Mouse (Mus musculus): ENCODE measurements around the gene Dip2c. TPM values are rescaled to one million over a fixed set of nuclear protein-coding genes. Genes with fewer than 3 reads are reported as not detected.

Gene Dip2c
- polyA plus RNA-seq, 1 experiment, result 29.9 TPM

- no peak for DNase-seq (ENCODE audit: extremely low spot score in 1 of 2, low spot score in 1 of 2)
These were observed 376.7 kb downstream of the Dip2c start for GRCm38 (mm10) chr13:9653018-9653417.

- no peak for DNase-seq (ENCODE audit: extremely low spot score in 1 of 2, low spot score in 1 of 2)
These were observed 380.3 kb downstream of the Dip2c start for GRCm38 (mm10) chr13:9656613-9657012.

- no peak for DNase-seq (ENCODE audit: extremely low spot score in 1 of 2, low spot score in 1 of 2)
These were observed 384.4 kb downstream of the Dip2c start for GRCm38 (mm10) chr13:9660711-9661110.

GRCm38 (mm10) chr13:9663593-9663992 lies 387.3 kb downstream of the Dip2c start:
- DNase-seq (ENCODE audit: extremely low spot score in 1 of 2, low spot score in 1 of 2), result no peak

GRCm38 (mm10) chr13:9667954-9668496 lies 391.7 kb downstream of the Dip2c start:
- no peak for DNase-seq (ENCODE audit: extremely low spot score in 1 of 2, low spot score in 1 of 2)

GRCm38 (mm10) chr13:9669246-9669645 lies 392.9 kb downstream of the Dip2c start:
- no peak for DNase-seq (ENCODE audit: extremely low spot score in 1 of 2, low spot score in 1 of 2)

- no peak for DNase-seq (ENCODE audit: extremely low spot score in 1 of 2, low spot score in 1 of 2)
These were observed 397.8 kb downstream of the Dip2c start for GRCm38 (mm10) chr13:9674126-9674525.

GRCm38 (mm10) chr13:9681492-9681891 lies 405.2 kb downstream of the Dip2c start:
- no peak for DNase-seq (ENCODE audit: extremely low spot score in 1 of 2, low spot score in 1 of 2)

- no peak for DNase-seq (ENCODE audit: extremely low spot score in 1 of 2, low spot score in 1 of 2)
These were observed 407.0 kb downstream of the Dip2c start for GRCm38 (mm10) chr13:9683280-9683679.

- no peak for DNase-seq (ENCODE audit: extremely low spot score in 1 of 2, low spot score in 1 of 2)
These were observed 408.0 kb downstream of the Dip2c start for GRCm38 (mm10) chr13:9684153-9684923.

GRCm38 (mm10) chr13:9686261-9686660 lies 409.9 kb downstream of the Dip2c start:
- DNase-seq (ENCODE audit: extremely low spot score in 1 of 2, low spot score in 1 of 2), result no peak

GRCm38 (mm10) chr13:9686765-9687164 lies 410.4 kb downstream of the Dip2c start:
- no peak for DNase-seq (ENCODE audit: extremely low spot score in 1 of 2, low spot score in 1 of 2)

- DNase-seq (ENCODE audit: extremely low spot score in 1 of 2, low spot score in 1 of 2), result no peak
These were observed 413.0 kb downstream of the Dip2c start for GRCm38 (mm10) chr13:9689366-9689765.

- no peak for DNase-seq (ENCODE audit: extremely low spot score in 1 of 2, low spot score in 1 of 2)
These were observed 416.5 kb downstream of the Dip2c start for GRCm38 (mm10) chr13:9692876-9693275.

GRCm38 (mm10) chr13:9694651-9695050 lies 418.3 kb downstream of the Dip2c start:
- DNase-seq (ENCODE audit: extremely low spot score in 1 of 2, low spot score in 1 of 2), result no peak

- DNase-seq (ENCODE audit: extremely low spot score in 1 of 2, low spot score in 1 of 2), result no peak
These were observed 419.1 kb downstream of the Dip2c start for GRCm38 (mm10) chr13:9695403-9695802.

- no peak for DNase-seq (ENCODE audit: extremely low spot score in 1 of 2, low spot score in 1 of 2)
These were observed 419.5 kb downstream of the Dip2c start for GRCm38 (mm10) chr13:9695809-9696208.

GRCm38 (mm10) chr13:9697340-9697739 lies 421.0 kb downstream of the Dip2c start:
- no peak for DNase-seq (ENCODE audit: extremely low spot score in 1 of 2, low spot score in 1 of 2)

- no peak for DNase-seq (ENCODE audit: extremely low spot score in 1 of 2, low spot score in 1 of 2)
These were observed 426.4 kb downstream of the Dip2c start for GRCm38 (mm10) chr13:9702615-9703235.

- DNase-seq (ENCODE audit: extremely low spot score in 1 of 2, low spot score in 1 of 2), result no peak
These were observed 430.4 kb downstream of the Dip2c start for GRCm38 (mm10) chr13:9706720-9707119.

GRCm38 (mm10) chr13:9708433-9709240 lies 432.3 kb downstream of the Dip2c start:
- DNase-seq (ENCODE audit: extremely low spot score in 1 of 2, low spot score in 1 of 2), result no peak

Data from frontal cortex, adult 2 months (tissue).